In the genomic region with DNA sequence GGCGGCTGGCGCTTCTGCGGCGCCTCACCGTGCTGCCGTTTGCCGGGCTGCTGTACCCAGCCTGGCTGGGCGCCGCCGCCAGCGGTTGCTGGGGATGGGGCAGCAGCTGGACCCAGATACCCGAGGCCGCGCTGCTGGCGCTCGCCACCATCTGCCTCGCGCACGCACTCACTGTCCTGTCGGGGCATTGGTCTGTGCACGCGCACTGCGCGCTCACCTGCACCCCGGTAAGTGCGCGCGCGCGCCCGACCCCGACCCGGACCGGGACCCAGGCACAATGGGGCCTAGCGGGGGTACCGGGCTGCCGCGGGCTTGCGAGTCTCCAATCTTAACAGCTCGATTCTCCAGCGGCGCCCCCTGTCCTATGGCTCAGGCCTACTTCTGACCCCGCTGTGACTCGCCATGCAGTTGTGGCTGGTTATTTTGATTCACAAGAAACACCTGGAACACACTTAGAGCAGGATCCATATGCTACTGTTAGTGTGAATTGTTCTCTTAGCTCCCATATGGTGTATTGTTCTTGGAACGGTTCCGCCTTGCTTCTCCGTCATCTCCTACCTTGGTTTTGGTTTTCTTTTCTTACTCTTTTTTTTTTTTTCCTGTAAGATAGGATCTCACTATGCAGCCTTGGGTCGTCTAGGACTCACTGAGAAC, we compare ENCODE assay signal across 1 mouse cellular context.
TF ChIP-seq lines count a peak whose summit lies in the region.

No protein-coding gene starts in this region.

TF ChIP-seq in MEL, 35 proteins besides CTCF, POLR2A, EP300 and RAD21:
- TF ChIP-seq MEF2A (IDR thresholded peaks at IDR 0.05; ENCODE audit: extremely low read depth, insufficient replicate concordance, low read depth, low read length, poor library complexity, severe bottlenecking): no peak
- TF ChIP-seq CHD2 (IDR thresholded peaks at IDR 0.05; ENCODE audit: low read length): no peak
- no peak for TF ChIP-seq GABPA (IDR thresholded peaks at IDR 0.05; ENCODE audit: low read depth, low read length)
- no peak for TF ChIP-seq HCFC1 (IDR thresholded peaks at IDR 0.05; ENCODE audit: low read depth, low read length)
- TF ChIP-seq JUND (IDR thresholded peaks at IDR 0.05; ENCODE audit: low read depth, low read length): no peak
- TF ChIP-seq MAX (IDR thresholded peaks at IDR 0.05; ENCODE audit: low read length): 0 out of 2 replicates have a peak, but pooled peaks have one; percentile 2
- no peak for TF ChIP-seq NELFE (IDR thresholded peaks at IDR 0.05; ENCODE audit: low read depth, low read length)
- no peak for TF ChIP-seq MAFK (IDR thresholded peaks at IDR 0.05; ENCODE audit: borderline replicate concordance, low read depth, low read length)
- TF ChIP-seq NRF1 (IDR thresholded peaks at IDR 0.05; ENCODE audit: insufficient read depth, low read depth, low read length, poor library complexity, severe bottlenecking): no peak
- 0 out of 2 replicates have a peak, but pooled peaks have one; percentile 35 for TF ChIP-seq ETS1 (IDR thresholded peaks at IDR 0.05; ENCODE audit: low read depth, low read length)
- TF ChIP-seq SMC3 (IDR thresholded peaks at IDR 0.05; ENCODE audit: low read depth, low read length): no peak
- no peak; the same call in 1 of the 2 replicates for TF ChIP-seq SIN3A (IDR thresholded peaks at IDR 0.05; ENCODE audit: low read length)
- no peak for TF ChIP-seq POLR2AphosphoS2 (IDR thresholded peaks at IDR 0.05; ENCODE audit: low read length)
- TF ChIP-seq POLR2AphosphoS5 (IDR thresholded peaks at IDR 0.05; ENCODE audit: borderline replicate concordance, low read depth, low read length): no peak
- no peak for TF ChIP-seq MYB (IDR thresholded peaks at IDR 0.05; ENCODE audit: low read depth, low read length)
- peak; percentile 57; the same call in 1 of the 2 replicates for TF ChIP-seq CHD1 (IDR thresholded peaks at IDR 0.05; ENCODE audit: low read depth, low read length)
- peak; percentile 36; the same call in 1 of the 2 replicates for TF ChIP-seq GATA1 (IDR thresholded peaks at IDR 0.05; ENCODE audit: low read depth, low read length)
- TF ChIP-seq ZNF384 (IDR thresholded peaks at IDR 0.05; ENCODE audit: low read depth, low read length): peak; percentile 89
- 0 out of 2 replicates have a peak, but pooled peaks have one; percentile 14 for TF ChIP-seq MYC (IDR thresholded peaks at IDR 0.05; ENCODE audit: low read depth, low read length)
- peak; percentile 57 for TF ChIP-seq MXI1 (IDR thresholded peaks at IDR 0.05; ENCODE audit: low read depth, low read length)
- no peak for TF ChIP-seq ZKSCAN1 (IDR thresholded peaks at IDR 0.05; ENCODE audit: low read depth, low read length)
